Mouse (Mus musculus) ovary, postnatal 14 days (tissue): ENCODE results near the gene Gm45234.
"Not testable (repeated sequence)": the region's sequence is repeated elsewhere in the genome, so short reads cannot be mapped to it uniquely, and the experiment has no call there.

Source experiments
- DNase-seq: peaks from one replicate; pipeline ENCODE4 v3.0.0; 2022; ENCODE audit warnings: low spot score

Gm45234 gene

GRCm38 (mm10) chr6:124755831-124756595 lies at the start of gene Gm45234, which contains the start of gene Atn1:
Gene Gm45234 (minus strand): TSS chr6:124756021.
Gene Atn1 (minus strand): TSS chr6:124756524.
- DNase-seq: no peak

- DNase-seq: no peak
Measured at GRCm38 (mm10) chr6:124804341-124804740, 48.5 kb upstream of the Gm45234 start.

- not testable (repeated sequence) for DNase-seq
Measured at GRCm38 (mm10) chr6:124803691-124804090, 47.9 kb upstream of the Gm45234 start.

- no peak for DNase-seq
Measured at GRCm38 (mm10) chr6:124803061-124803460, 47.2 kb upstream of the Gm45234 start.

GRCm38 (mm10) chr6:124802400-124802799 lies 46.6 kb upstream of the Gm45234 start:
- DNase-seq: not testable (repeated sequence)

GRCm38 (mm10) chr6:124796200-124796599 lies 40.4 kb upstream of the Gm45234 start:
- DNase-seq: no peak

- DNase-seq: no peak
Measured at GRCm38 (mm10) chr6:124795781-124796180, 40.0 kb upstream of the Gm45234 start.

- DNase-seq: no peak
Measured at GRCm38 (mm10) chr6:124791911-124792310, 36.1 kb upstream of the Gm45234 start.

- no peak for DNase-seq
Measured at GRCm38 (mm10) chr6:124790121-124790520, 34.3 kb upstream of the Gm45234 start.

- no peak for DNase-seq
Measured at GRCm38 (mm10) chr6:124789519-124789918, 33.7 kb upstream of the Gm45234 start.

- DNase-seq: no peak
Measured at GRCm38 (mm10) chr6:124787722-124788121, 31.9 kb upstream of the Gm45234 start.

- no peak for DNase-seq
Measured at GRCm38 (mm10) chr6:124786756-124787420, 31.1 kb upstream of the Gm45234 start.

GRCm38 (mm10) chr6:124782436-124782835 lies 26.6 kb upstream of the Gm45234 start:
- DNase-seq: peak; percentile 25

GRCm38 (mm10) chr6:124780917-124781316 lies 25.1 kb upstream of the Gm45234 start:
- DNase-seq: no peak

GRCm38 (mm10) chr6:124779984-124780416 lies 24.2 kb upstream of the Gm45234 start:
- no peak for DNase-seq

- peak; percentile 42 for DNase-seq
Measured at GRCm38 (mm10) chr6:124779222-124779983, 23.6 kb upstream of the Gm45234 start, which contains the start of gene Lrrc23. Gene Lrrc23 (minus strand): TSS chr6:124779727.

- no peak for DNase-seq
Measured at GRCm38 (mm10) chr6:124770511-124770910, 14.7 kb upstream of the Gm45234 start.

- DNase-seq: no peak
Measured at GRCm38 (mm10) chr6:124770013-124770412, 14.2 kb upstream of the Gm45234 start.

- peak; percentile 27 for DNase-seq
Measured at GRCm38 (mm10) chr6:124769101-124769765, 13.4 kb upstream of the Gm45234 start, which contains the start of gene Eno2. Gene Eno2 (minus strand): TSS chr6:124769673.

- DNase-seq: no peak
Measured at GRCm38 (mm10) chr6:124768704-124769044, 12.9 kb upstream of the Gm45234 start.

GRCm38 (mm10) chr6:124767920-124768703 lies 12.3 kb upstream of the Gm45234 start:
- DNase-seq: no peak
